Mouse (Mus musculus): ENCODE data around the gene Gdf15. TPM values are rescaled to one million over a fixed set of nuclear protein-coding genes. Genes with fewer than 3 reads are reported as not detected.

The Gdf15 gene
- polyA plus RNA-seq, 2 experiments: 0.18 to 0.47 TPM

GRCm38 (mm10) chr8:70618888-70619334 lies 13.3 kb downstream of the Gdf15 start:
- DNase-seq (ENCODE audit: low spot score): no peak
- H3K27ac ChIP-seq (replicated peaks; ENCODE audit: low read depth, low read length): no peak overlapping the region

GRCm38 (mm10) chr8:70617985-70618384 lies 14.3 kb downstream of the Gdf15 start:
- 72% methylated on average over 11 of the region's 11 CpGs for WGBS
- Histone ChIP-seq H3K4me2 (replicated peaks; ENCODE audit: low read depth, low read length, severe bottlenecking) (no peak overlapping the region), H3K4me1 (ENCODE audit: control insufficient read depth, insufficient read depth, low read length) (no peaks in the 10 kb centered on the region), H3K27ac (replicated peaks; ENCODE audit: low read depth, low read length) (no peak overlapping the region), H3K27me3 (ENCODE audit: control insufficient read depth, insufficient read depth, low read length) (no peaks in the 10 kb centered on the region), H3K4me3 (replicated peaks; ENCODE audit: low read length) (no peak overlapping the region), H3K9me3 (ENCODE audit: control insufficient read depth, low read length) (no peaks in the 10 kb centered on the region), H3K36me3 (ENCODE audit: control insufficient read depth, insufficient read depth, low read length) (no peaks in the 10 kb centered on the region), H3K9ac (ENCODE audit: low read depth, low read length, severe bottlenecking) (no peak overlapping the region)
- TF ChIP-seq POLR2A (IDR thresholded peaks at IDR 0.05; ENCODE audit: borderline replicate concordance, extremely low read depth, insufficient read depth, insufficient read length): no peak
- no peak for DNase-seq (ENCODE audit: low spot score)
- ATAC-seq (ENCODE audit: low FRiP score, low read depth): no peak

More at GRCm38 (mm10) chr8:70618888-70619334, 13.3 kb downstream of the Gdf15 start:
- Histone ChIP-seq H3K4me1 (ENCODE audit: control insufficient read depth, insufficient read depth, low read length) (no peaks in the 10 kb centered on the region), H3K4me2 (replicated peaks; ENCODE audit: low read depth, low read length, severe bottlenecking) (no peak overlapping the region), H3K36me3 (ENCODE audit: control insufficient read depth, insufficient read depth, low read length) (no peaks in the 10 kb centered on the region), H3K9ac (ENCODE audit: low read depth, low read length, severe bottlenecking) (no peak overlapping the region), H3K27me3 (ENCODE audit: control insufficient read depth, insufficient read depth, low read length) (no peaks in the 10 kb centered on the region), H3K4me3 (replicated peaks; ENCODE audit: low read length) (no peak overlapping the region), H3K9me3 (ENCODE audit: control insufficient read depth, low read length) (no peaks in the 10 kb centered on the region)
- WGBS: 47% methylated on average over 9 of the region's 9 CpGs
- ATAC-seq (ENCODE audit: low FRiP score, low read depth): peak; percentile 38; the same call in 1 of the 2 replicates
- TF ChIP-seq POLR2A (IDR thresholded peaks at IDR 0.05; ENCODE audit: borderline replicate concordance, extremely low read depth, insufficient read depth, insufficient read length): no peak

- TF ChIP-seq POLR2A (IDR thresholded peaks at IDR 0.05; ENCODE audit: borderline replicate concordance, extremely low read depth, insufficient read depth, insufficient read length): no peak
- H3K4me3 ChIP-seq (replicated peaks; ENCODE audit: low read length): no peak overlapping the region
- no peak overlapping the region for H3K9ac ChIP-seq (ENCODE audit: low read depth, low read length, severe bottlenecking)
- 57% methylated on average over 11 of the region's 11 CpGs for WGBS
- no peaks in the 10 kb centered on the region for H3K36me3 ChIP-seq (ENCODE audit: control insufficient read depth, insufficient read depth, low read length)
- H3K4me2 ChIP-seq (replicated peaks; ENCODE audit: low read depth, low read length, severe bottlenecking): no peak overlapping the region
- no peaks in the 10 kb centered on the region for H3K27me3 ChIP-seq (ENCODE audit: control insufficient read depth, insufficient read depth, low read length)
- H3K4me1 ChIP-seq (ENCODE audit: control insufficient read depth, insufficient read depth, low read length): peaks cover 2% of the 10 kb centered on the region; the same call in 1 of the 2 replicates
- H3K9me3 ChIP-seq (ENCODE audit: control insufficient read depth, low read length): no peaks in the 10 kb centered on the region
- DNase-seq (ENCODE audit: low spot score): no peak
- H3K27ac ChIP-seq (replicated peaks; ENCODE audit: low read depth, low read length): no peak overlapping the region
- no peak for ATAC-seq (ENCODE audit: low FRiP score, low read depth)
Observed at GRCm38 (mm10) chr8:70616645-70617044, 15.6 kb downstream of the Gdf15 start.

GRCm38 (mm10) chr8:70615894-70616293 lies 16.4 kb downstream of the Gdf15 start, which contains the start of gene Lrrc25:
TSS of gene Lrrc25 (plus strand) at chr8:70616155.
- Histone ChIP-seq H3K4me2 (replicated peaks; ENCODE audit: low read depth, low read length, severe bottlenecking) (no peak within 1 kb of the TSS), H3K27me3 (ENCODE audit: control insufficient read depth, insufficient read depth, low read length) (no peaks in the 10 kb centered on the region), H3K9me3 (ENCODE audit: control insufficient read depth, low read length) (no peaks in the 10 kb centered on the region), H3K9ac (ENCODE audit: low read depth, low read length, severe bottlenecking) (no peak within 1 kb of the TSS), H3K4me1 (ENCODE audit: control insufficient read depth, insufficient read depth, low read length) (peaks cover 6% of the 10 kb centered on the region; the same call in 1 of the 2 replicates), H3K4me3 (replicated peaks; ENCODE audit: low read length) (no peak within 1 kb of the TSS), H3K36me3 (ENCODE audit: control insufficient read depth, insufficient read depth, low read length) (no peaks in the 10 kb centered on the region), H3K27ac (replicated peaks; ENCODE audit: low read depth, low read length) (no peak within 1 kb of the TSS)
- no peak for DNase-seq (ENCODE audit: low spot score)
- ATAC-seq (ENCODE audit: low FRiP score, low read depth): no peak
- no peak for TF ChIP-seq POLR2A (IDR thresholded peaks at IDR 0.05; ENCODE audit: borderline replicate concordance, extremely low read depth, insufficient read depth, insufficient read length)
- 78% methylated on average over 3 of the region's 3 CpGs for WGBS

- TF ChIP-seq POLR2A (IDR thresholded peaks at IDR 0.05; ENCODE audit: borderline replicate concordance, extremely low read depth, insufficient read depth, insufficient read length): no peak
- Histone ChIP-seq H3K27me3 (ENCODE audit: control insufficient read depth, insufficient read depth, low read length) (no peaks in the 10 kb centered on the region), H3K36me3 (ENCODE audit: control insufficient read depth, insufficient read depth, low read length) (no peaks in the 10 kb centered on the region), H3K9ac (ENCODE audit: low read depth, low read length, severe bottlenecking) (no peak overlapping the region), H3K4me3 (replicated peaks; ENCODE audit: low read length) (no peak overlapping the region), H3K4me1 (ENCODE audit: control insufficient read depth, insufficient read depth, low read length) (peaks cover 9% of the 10 kb centered on the region), H3K4me2 (replicated peaks; ENCODE audit: low read depth, low read length, severe bottlenecking) (no peak overlapping the region), H3K27ac (replicated peaks; ENCODE audit: low read depth, low read length) (no peak overlapping the region), H3K9me3 (ENCODE audit: control insufficient read depth, low read length) (no peaks in the 10 kb centered on the region)
- ATAC-seq (ENCODE audit: low FRiP score, low read depth): no peak
- DNase-seq (ENCODE audit: low spot score): no peak
- 84% methylated on average over 8 of the region's 8 CpGs for WGBS
Observed at GRCm38 (mm10) chr8:70615281-70615680, 17.0 kb downstream of the Gdf15 start.

Data from limb, embryonic 14.5 days (tissue).